In genomic region chr11:98640091-98640490, GRCm38 (mm10) we compare ENCODE assay signal across 28 mouse cellular contexts. TPM values are rescaled to one million over a fixed set of nuclear protein-coding genes. Genes with fewer than 3 reads are reported as not detected.
"Had no signal": no experiment of that assay in that cellular context is flagged by ENCODE, and none has a peak within 500 bp of the region (broad histone marks: within the 10 kb centered on the region; RNA-seq: fewer than 3 reads in every experiment).

No protein-coding gene starts in this region.

- H3K9ac ChIP-seq: liver, embryonic 14.5 days; lung, embryonic 14.5 days; midbrain, embryonic 12.5 days; neural tube, embryonic 13.5 days; neural tube, embryonic 15.5 days had no signal

- H3K36me3 ChIP-seq: midbrain, embryonic 10.5 days; midbrain, embryonic 12.5 days; neural tube, embryonic 13.5 days; neural tube, embryonic 15.5 days had no signal

- DNase-seq: lung, adult 18-20 months; lung, embryonic 14.5 days; lung, postnatal 10 days; lung, postnatal 4 days; midbrain, embryonic 14.5 days; retina, postnatal 1 day; right cerebral cortex, adult 18-20 months; right cerebral cortex, postnatal 25 days; right cerebral cortex, postnatal 4 days; spleen, adult 18-20 months; thymus, postnatal 25 days had no signal

- H3K4me2 ChIP-seq: lung, embryonic 14.5 days; midbrain, embryonic 12.5 days; neural tube, embryonic 13.5 days; neural tube, embryonic 15.5 days had no signal

- H3K9me3 ChIP-seq: midbrain, embryonic 10.5 days; midbrain, embryonic 12.5 days; neural tube, embryonic 13.5 days; neural tube, embryonic 15.5 days had no signal

- H3K4me3 ChIP-seq: midbrain, embryonic 10.5 days; midbrain, embryonic 12.5 days; myocyte; neural tube, embryonic 13.5 days; neural tube, embryonic 15.5 days had no signal

- ATAC-seq: midbrain, embryonic 16.5 days had no signal

- H3K27me3 ChIP-seq: midbrain, embryonic 12.5 days had no signal

- H3K27ac ChIP-seq: liver, embryonic 14.5 days; midbrain, embryonic 10.5 days; midbrain, embryonic 12.5 days; neural tube, embryonic 13.5 days; neural tube, embryonic 15.5 days had no signal

- H3K4me1 ChIP-seq: midbrain, embryonic 10.5 days; midbrain, embryonic 12.5 days; neural tube, embryonic 13.5 days; neural tube, embryonic 15.5 days had no signal

RNA-seq across cellular contexts. Expression of gene Gsdma2, which starts 6.5 kb away (rescaled TPM):
- total RNA-seq: megakaryocyte, adult 5-6 weeks; megakaryocyte-erythroid progenitor cell, adult 5-6 weeks had no signal
- polyA plus RNA-seq: liver, embryonic 14.5 days; liver, embryonic 16.5 days; lung, embryonic 14.5 days; lung, embryonic 16.5 days; midbrain, embryonic 10.5 days; midbrain, embryonic 12.5 days; midbrain, embryonic 14.5 days; midbrain, embryonic 16.5 days; myocyte; stomach, embryonic 14.5 days; urinary bladder, adult 2 months had no signal

RNA-seq across cellular contexts. Expression of gene Gsdma3, which starts 13.9 kb away (rescaled TPM):
- total RNA-seq: megakaryocyte, adult 5-6 weeks; megakaryocyte-erythroid progenitor cell, adult 5-6 weeks had no signal
- polyA plus RNA-seq: liver, embryonic 14.5 days; liver, embryonic 16.5 days; lung, embryonic 14.5 days; lung, embryonic 16.5 days; midbrain, embryonic 10.5 days; midbrain, embryonic 12.5 days; midbrain, embryonic 14.5 days; midbrain, embryonic 16.5 days; myocyte; neural tube, embryonic 11.5 days; neural tube, embryonic 13.5 days; neural tube, embryonic 15.5 days; small intestine, adult 2 months; stomach, embryonic 14.5 days; stomach, embryonic 16.5 days; urinary bladder, adult 2 months had no signal

RNA-seq across cellular contexts. Expression of gene Gm12355, which starts 14.6 kb away (rescaled TPM):
- polyA plus RNA-seq: small intestine, adult 2 months had no signal

RNA-seq across cellular contexts. Expression of gene Gsdma, which starts 24.1 kb away (rescaled TPM):
- polyA plus RNA-seq: lung, embryonic 14.5 days; lung, embryonic 16.5 days; midbrain, embryonic 10.5 days; midbrain, embryonic 12.5 days; midbrain, embryonic 14.5 days; midbrain, embryonic 16.5 days; neural tube, embryonic 11.5 days; neural tube, embryonic 13.5 days had no signal

RNA-seq across cellular contexts. Expression of gene Lrrc3c, which starts 42.0 kb away (rescaled TPM):
- total RNA-seq: megakaryocyte, adult 5-6 weeks; megakaryocyte-erythroid progenitor cell, adult 5-6 weeks had no signal
- polyA plus RNA-seq: liver, embryonic 14.5 days; liver, embryonic 16.5 days; lung, embryonic 14.5 days; lung, embryonic 16.5 days; midbrain, embryonic 10.5 days; midbrain, embryonic 12.5 days; midbrain, embryonic 14.5 days; midbrain, embryonic 16.5 days; myocyte; neural tube, embryonic 11.5 days; neural tube, embryonic 13.5 days; neural tube, embryonic 15.5 days; small intestine, adult 2 months; stomach, embryonic 14.5 days; stomach, embryonic 16.5 days; thymus, postnatal 0 days; urinary bladder, adult 2 months had no signal
